Mouse (Mus musculus) CD4-positive, CD25-positive, alpha-beta regulatory T cell, adult 9 weeks (primary cell): ENCODE measurements around the gene Gm49383. TPM values are rescaled to one million over a fixed set of nuclear protein-coding genes. Genes with fewer than 3 reads are reported as not detected.

Source experiments
- polyA plus RNA-seq: library from polyadenylated mRNA; unstranded; fragments of 100-300 nt; shearing (Covaris generic); gene quantifications from one replicate; pipeline ENCODE4 v1.2.1, GENCODE M21; 2017

Gene Gm49383
- 23.6 TPM for polyA plus RNA-seq

DNA sequence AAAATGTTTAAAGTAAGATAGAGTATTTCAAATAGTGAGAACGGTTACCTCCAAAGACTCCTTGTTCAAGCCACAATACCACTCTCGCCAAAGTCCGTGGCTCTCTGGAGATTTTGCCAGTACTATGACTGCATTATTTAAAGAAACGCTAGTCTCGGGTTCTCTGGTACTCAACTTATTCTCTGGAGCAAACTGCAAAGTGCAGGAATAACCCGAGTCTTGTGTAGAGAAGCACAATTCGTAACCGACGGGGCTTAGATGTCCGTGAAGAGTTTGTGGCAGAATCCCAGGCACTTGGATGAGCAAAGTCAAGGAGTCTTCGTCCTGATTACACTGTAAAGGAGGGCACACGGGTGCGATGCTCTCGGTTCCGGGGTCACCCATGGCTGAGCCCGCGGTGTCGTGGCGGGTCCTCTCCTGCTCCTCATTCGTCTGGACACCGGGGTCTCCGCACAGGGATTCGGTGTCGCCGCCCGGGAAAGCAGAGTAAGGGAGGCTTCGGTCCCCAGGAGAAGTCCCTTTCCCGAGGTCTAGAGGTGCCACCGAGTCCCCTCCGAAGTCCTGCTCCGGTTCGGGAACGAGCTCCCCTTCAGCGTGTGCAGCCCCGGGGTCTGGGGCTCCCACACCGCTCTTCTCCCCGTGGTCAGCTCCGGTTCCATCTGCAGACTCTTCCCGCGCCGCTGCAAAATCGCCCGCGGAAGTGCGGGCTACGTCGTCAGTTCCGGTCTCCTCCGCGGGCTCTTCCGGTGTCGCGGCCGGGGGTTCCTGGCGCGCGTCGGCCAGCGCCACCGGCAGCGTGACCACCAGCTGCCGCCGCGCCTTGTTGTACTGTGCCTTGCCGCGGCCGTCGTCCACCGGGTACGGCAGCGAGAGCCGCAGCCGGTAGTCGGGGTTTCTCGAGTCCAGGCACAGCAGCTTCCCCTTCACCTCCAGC lies at the start of gene Gm49383:
TSS of gene Gm49383 (minus strand) at position 661 of the 934 bp plus-strand sequence.

DNA sequence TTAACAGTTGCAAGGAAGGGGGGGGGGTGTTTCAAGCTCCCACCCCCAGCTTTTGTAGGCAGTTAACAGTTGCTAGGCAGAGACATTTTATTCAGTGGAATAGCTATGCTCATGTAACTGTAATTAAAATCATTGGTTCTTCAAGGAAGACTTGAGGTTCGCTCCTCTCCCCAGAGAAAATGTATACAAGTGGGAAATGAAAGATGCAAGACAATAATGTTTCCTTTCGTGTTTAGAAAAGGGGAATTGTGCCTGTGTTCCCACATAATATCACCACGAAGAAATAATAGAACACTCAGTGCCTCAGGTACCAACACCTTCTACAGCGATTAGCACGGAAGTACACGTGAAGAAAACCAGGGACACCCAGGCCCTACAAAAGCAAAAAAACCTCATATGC lies 44.0 kb upstream of the Gm49383 start, which contains the start of gene Klhdc1:
TSS of gene Klhdc1 (plus strand) at position 301 of the 400 bp plus-strand sequence.

DNA sequence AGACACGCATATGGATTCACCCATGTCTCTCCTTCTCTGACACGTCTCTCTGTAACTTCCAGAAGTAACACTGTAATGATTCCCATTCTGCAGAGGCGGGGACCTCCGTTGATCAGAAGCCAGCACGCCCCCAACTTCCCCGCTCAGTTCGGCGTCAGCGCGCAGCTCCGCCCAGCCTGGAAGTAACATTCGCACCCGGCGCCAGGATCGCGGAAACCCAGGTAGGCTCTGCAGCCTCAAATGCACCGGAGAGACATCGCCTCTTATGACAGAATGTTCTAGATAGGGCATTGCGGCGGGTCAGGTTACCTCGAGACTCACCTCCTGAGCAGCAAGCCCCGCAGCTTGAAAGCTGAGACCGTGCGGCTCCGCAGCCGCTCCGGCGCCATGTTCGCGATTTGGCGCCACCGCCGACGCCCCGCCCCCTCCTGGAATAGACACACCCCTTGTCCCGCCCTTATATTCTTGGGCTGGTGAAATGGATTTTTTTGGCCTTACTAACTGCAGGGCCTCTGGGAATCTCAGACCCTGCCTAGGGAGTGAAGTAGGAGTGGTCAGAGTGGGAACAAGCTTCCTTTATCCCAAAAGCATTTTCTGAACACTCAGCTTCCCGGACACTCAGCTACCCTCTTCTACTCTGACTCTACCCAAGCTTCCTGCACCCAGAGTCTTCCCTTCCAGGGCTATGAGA lies 31.0 kb upstream of the Gm49383 start, which contains the start of gene Pole2:
TSS of gene Pole2 (minus strand) at position 420 of the 691 bp plus-strand sequence.

DNA sequence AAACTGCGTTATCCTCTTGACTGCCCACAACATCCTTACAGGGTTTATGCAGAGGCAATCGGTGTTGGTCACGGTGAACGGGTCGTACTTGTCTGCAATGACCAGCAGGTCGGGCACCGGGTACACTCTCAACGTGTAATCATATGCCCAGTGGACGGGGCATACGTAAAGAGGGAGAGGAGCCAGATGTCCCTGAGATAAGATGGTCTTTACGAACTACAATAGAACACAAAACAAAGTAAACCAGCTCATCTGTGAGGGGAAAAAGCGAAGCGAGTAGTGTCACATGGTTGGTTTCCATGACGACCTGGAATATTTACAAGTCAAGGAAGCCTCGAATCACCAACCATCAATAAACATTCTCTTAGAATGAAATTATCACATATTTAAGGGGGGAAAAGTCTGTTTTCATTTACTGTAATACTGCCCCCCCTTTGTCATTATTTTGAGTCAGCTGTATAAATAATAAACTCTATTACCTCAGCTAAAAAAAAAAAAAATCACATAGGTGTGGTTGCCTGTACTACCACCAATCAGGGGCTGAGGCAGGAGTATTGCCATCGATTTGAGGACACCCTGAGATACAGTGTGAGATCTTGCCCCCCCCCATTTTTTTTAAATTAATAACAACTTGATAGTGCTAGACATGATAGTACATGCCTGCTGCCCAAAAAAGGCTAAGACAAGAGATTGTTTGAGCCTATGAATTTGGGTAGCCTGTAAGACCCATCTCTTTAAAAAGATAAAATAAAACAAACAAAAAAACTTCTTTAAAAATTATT lies 7.3 kb upstream of the Gm49383 start, which contains the start of gene Gm49384:
TSS of gene Gm49384 (minus strand) at position 216 of the 782 bp plus-strand sequence.

DNA sequence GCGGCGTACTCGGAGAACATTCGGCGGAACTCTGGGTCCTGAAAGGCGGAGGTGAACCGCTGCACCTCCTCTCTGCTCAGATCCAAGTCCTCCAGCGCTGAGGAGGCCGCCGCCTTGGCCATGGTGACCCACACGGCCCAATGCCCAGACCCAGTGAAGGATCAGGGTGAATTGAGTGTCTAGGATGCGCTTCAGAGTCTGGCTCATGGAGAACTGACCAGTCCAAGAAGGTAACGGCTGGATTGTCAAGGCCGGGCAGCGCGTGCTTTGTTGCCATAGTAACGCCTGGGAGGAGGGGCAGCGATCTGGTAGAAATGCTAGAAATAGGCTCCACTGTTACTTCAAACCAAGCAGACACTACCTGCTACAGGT lies 1.2 kb upstream of the Gm49383 start, which contains the start of gene Dnaaf2:
TSS of gene Dnaaf2 (minus strand) at position 266 of the 372 bp plus-strand sequence.

DNA sequence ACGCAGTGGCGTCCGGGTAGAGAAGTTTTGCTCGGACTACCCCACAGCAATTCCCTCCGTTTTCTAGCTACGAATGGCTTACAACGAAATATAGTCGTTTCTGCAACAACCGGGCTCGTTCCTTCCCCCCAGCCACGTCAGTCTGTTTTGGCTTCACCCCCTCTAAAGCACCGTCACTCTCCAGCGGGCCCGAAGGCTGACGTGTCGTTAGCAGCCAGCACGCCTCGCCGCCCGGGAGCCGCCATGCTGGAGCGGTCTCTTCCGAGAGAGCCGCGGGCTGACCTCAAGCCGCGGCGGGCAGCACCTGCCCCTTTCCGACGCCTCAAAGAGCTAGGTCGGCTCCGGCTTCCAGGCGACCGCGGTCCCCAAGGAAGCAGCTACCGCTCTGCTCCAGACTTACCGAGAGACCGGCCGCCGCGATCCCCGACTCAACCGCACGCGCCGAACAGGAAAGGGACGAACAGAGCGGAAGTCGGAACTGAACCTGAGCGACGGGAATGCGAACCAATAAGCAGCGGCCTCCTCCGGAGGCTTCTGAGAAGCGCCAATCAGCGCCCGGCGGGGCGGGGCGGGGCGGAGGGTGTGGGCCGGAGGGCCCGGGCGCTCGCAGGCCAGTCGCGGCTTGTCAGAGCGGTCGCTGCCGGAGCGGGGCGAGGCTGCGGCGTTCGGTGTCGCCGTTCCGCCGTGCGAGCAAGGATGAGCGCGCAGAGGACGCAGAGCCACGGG lies 13.2 kb downstream of the Gm49383 start, which contains the start of the genes Rpl36al and Mgat2:
TSS of gene Rpl36al (minus strand) at position 501 of the 726 bp plus-strand sequence.
TSS of gene Mgat2 (plus strand) at position 575 of the 726 bp plus-strand sequence.

DNA sequence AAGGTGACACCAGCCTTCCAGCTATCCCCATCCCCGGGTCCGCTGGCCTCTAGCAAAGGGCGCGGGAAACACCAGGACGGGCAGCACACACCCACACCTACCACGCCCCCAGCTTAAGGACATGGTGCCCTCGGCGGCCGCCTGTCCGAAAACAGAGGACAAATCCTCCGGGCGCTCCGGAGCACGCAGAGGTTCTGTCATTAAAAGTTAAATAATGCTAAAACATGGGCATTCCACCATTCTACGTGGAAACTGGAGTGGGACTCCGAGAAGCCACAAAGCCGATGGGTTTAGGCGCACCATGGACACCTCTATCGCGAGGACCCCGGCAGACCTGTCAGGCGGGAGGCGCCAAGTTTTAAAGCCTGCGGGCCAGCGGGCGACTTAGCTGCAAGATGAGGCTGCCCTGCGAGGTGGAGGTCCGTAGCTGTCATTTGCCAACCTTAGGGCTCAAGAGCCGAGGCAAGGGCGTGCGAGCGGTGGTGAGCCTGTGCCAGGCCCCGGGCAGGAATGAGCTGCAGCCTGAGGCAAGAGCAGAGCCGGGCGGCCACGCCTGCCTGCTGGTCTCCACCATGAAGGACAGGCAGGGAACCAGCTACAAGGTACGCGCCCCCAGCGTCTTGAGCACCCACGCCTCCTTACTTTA lies 28.3 kb downstream of the Gm49383 start, which contains the start of gene Lrr1:
TSS of gene Lrr1 (plus strand) at position 354 of the 646 bp plus-strand sequence.

DNA sequence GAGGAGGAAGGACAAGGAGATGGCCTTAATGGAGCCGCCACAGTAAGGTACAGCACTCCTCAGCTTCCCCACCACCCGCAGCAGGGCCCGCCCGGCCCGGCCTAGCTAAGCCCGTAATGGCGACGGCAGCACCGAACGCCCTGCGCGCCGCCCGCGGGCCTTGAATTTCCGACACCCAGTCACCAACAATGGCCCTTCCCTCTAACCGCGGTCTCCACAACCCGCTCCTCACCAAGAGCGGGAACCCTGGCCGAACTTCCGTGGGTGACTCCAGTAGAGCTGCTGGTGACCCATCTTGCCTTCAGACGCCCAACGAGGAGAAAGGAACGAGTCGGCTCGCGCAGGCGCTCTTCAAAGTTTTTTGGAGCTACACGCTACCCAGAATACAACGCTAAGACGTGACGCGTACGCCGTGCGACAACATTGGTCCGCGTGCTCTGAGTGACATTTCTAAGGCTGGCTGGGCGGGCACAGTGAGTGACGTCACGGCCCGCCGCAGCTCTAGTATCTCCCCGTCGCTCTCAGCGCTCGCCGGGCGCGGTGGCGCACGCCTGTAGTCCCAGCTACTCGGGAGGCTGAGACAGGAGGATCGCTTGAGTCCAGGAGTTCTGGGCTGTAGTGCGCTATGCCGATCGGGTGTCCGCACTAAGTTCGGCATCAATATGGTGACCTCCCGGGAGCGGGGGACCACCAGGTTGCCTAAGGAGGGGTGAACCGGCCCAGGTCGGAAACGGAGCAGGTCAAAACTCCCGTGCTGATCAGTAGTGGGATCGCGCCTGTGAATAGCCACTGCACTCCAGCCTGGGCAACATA lies 37.9 kb downstream of the Gm49383 start, which contains the start of gene Rps29:
TSS of gene Rps29 (minus strand) at position 422 of the 813 bp plus-strand sequence.

Other genes starting within 250 kb of the Gm49383 start
- gene Rps29, start 37.9 kb downstream of the Gm49383 start, polyA plus RNA-seq, result 2,794 TPM
- 1.2 TPM for gene Lrr1, start 28.3 kb downstream of the Gm49383 start, polyA plus RNA-seq
- gene Rpl36al, start 13.0 kb downstream of the Gm49383 start, polyA plus RNA-seq, result 505 TPM
- 10.8 TPM for gene Mgat2, start 12.9 kb downstream of the Gm49383 start, polyA plus RNA-seq
- 7.3 TPM for gene Dnaaf2, start 1.3 kb upstream of the Gm49383 start, polyA plus RNA-seq
- 25.9 TPM for gene Gm49384, start 7.2 kb upstream of the Gm49383 start, polyA plus RNA-seq
- 9.6 TPM for gene Pole2, start 31.1 kb upstream of the Gm49383 start, polyA plus RNA-seq
- gene Klhdc1, start 44.1 kb upstream of the Gm49383 start, polyA plus RNA-seq, result 26.4 TPM
- gene Klhdc2, start 99.6 kb upstream of the Gm49383 start, polyA plus RNA-seq, result 15.9 TPM
- 151 TPM for gene Nemf, start 160.1 kb upstream of the Gm49383 start, polyA plus RNA-seq
- gene Arf6, start 175.0 kb upstream of the Gm49383 start, polyA plus RNA-seq, result 13.5 TPM
- not detected for gene Gm9887, start 175.4 kb upstream of the Gm49383 start, polyA plus RNA-seq